Mouse (Mus musculus) lung, embryonic 16.5 days (tissue): ENCODE results near the gene Irf2. TPM values are rescaled to one million over a fixed set of nuclear protein-coding genes. Genes with fewer than 3 reads are reported as not detected.
A peak's percentile ranks its signal among the peaks of the same experiment; 100 is the strongest.

Experiments
- ATAC-seq: fragments of 200-750 bp; cut with Nextera tagmentation; 2 replicates; pipeline ENCODE4 v1.8.0; 2017; ENCODE audit warnings: low read depth, mild to moderate bottlenecking, moderate library complexity
- H3K27ac ChIP-seq: fragments of 300-500 bp; sonication (generic); 2 replicates; pipeline ENCODE4 v1.5.1; 2014; ENCODE audit warnings: mild to moderate bottlenecking, control low read depth, low read length
- H3K27me3 ChIP-seq: fragments of 300-500 bp; sonication (generic); 2 replicates; pipeline ENCODE4 v1.6.1; 2014; ENCODE audit warnings: low read depth, low read length, mixed read lengths; ENCODE audit not compliant: control insufficient read depth, insufficient read depth
- H3K36me3 ChIP-seq: fragments of 300-500 bp; sonication (generic); 2 replicates; pipeline ENCODE4 v1.6.1; 2014; ENCODE audit warnings: low read length; ENCODE audit not compliant: control insufficient read depth, insufficient read depth
- H3K4me1 ChIP-seq: fragments of 300-500 bp; sonication (generic); replicated peaks from 2 replicates; pipeline ENCODE4 v1.6.1; 2014; ENCODE audit warnings: low read length, mixed read lengths; ENCODE audit not compliant: control insufficient read depth, insufficient read depth
- H3K4me2 ChIP-seq: fragments of 300-500 bp; sonication (generic); 2 replicates; pipeline ENCODE4 v1.6.1; 2014; ENCODE audit warnings: low read depth, low read length, control low read depth
- H3K4me3 ChIP-seq: fragments of 300-500 bp; sonication (generic); 2 replicates; pipeline ENCODE4 v1.5.1; 2014; ENCODE audit warnings: mild to moderate bottlenecking, low read length, control low read depth
- H3K9ac ChIP-seq: fragments of 300-500 bp; sonication (generic); 2 replicates; pipeline ENCODE4 v1.6.1; 2014; ENCODE audit warnings: low read length, control low read depth
- H3K9me3 ChIP-seq: fragments of 300-500 bp; sonication (generic); 2 replicates; pipeline ENCODE4 v1.6.1; 2016; ENCODE audit warnings: low read length; ENCODE audit not compliant: control insufficient read depth
- WGBS: fragments of 180-500 bp; shearing (Covaris S2); extraction: QIAGEN DNeasy Blood & Tissue Kit; methylation state at CpG from one replicate; pipeline ENCODE4 v1.1.7; 2014; 5-methylcytosine and 5-hydroxymethylcytosine counted together
- polyA plus RNA-seq: library from polyadenylated mRNA; unstranded; fragments of >200 nt; fragmentation: Nextera tagmentation; extraction: Ambion mirVana; gene quantifications from 2 replicates; pipeline ENCODE4 v1.2.1, GENCODE M21; 2015

Gene Irf2
- polyA plus RNA-seq, 1 experiment from 2014 or later = 38.3 TPM

DNA sequence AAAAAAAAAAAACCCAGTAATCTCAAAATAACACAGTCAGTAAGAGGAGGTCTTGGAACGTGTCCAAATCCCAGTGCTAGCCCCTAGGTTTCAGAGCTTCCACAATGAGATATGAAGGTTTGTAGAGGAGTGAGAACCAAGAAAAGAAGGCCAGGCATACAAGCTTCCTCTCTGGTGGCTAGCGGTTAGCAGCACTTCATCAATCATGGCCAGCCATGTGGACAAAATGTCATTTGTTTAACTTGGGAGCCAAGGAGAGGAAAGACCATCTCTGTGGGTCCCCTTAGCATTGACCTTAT lies 79.4 kb downstream of the Irf2 start:
- peak; percentile 32; the same call in 1 of the 2 replicates for ATAC-seq
- no peaks in the 10 kb centered on the region for H3K9me3 ChIP-seq
- no peak overlapping the region for H3K27ac ChIP-seq
- 25% methylated on average over 2 of the region's 2 CpGs for WGBS
- H3K4me1 ChIP-seq = peaks cover 8% of the 10 kb centered on the region; the same call in 1 of the 2 replicates
- peaks cover 12% of the 10 kb centered on the region; the same call in 1 of the 2 replicates for H3K36me3 ChIP-seq
- no peak overlapping the region for H3K4me3 ChIP-seq
- H3K4me2 ChIP-seq = no peak overlapping the region
- no peaks in the 10 kb centered on the region for H3K27me3 ChIP-seq
- H3K9ac ChIP-seq = no peak overlapping the region

DNA sequence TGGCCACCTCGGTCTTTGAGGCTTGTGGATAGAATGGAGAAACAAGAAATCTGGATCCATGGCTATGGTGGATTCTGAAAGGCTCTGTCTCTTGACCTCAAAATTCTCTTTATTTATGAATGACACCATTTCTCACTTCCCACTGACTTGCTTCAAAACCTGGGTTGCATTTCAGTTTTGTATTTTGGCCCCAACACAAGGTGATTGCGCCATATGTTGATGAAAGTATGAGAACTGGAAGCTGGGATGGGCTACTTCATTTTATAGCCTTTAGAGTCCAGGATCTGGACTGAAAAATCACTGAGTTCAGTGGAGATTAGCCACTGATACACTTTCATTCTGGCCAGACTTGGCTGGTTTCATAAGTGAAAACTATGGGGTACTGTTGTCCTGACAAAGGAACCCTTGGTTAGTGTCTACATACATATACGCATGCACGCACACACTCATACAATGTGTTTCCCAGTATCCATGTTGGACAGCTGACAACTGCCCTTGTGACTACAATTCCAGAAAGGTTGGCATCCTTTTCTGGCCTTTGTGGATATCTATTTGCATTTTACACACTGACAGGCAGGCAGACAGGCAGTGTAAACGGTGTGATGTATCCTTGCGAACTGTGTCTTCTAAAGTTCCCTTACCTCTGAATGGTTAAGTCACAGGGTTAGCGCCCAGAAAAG lies 89.3 kb downstream of the Irf2 start:
- no peak for ATAC-seq
- Histone ChIP-seq H3K4me3 (no peak overlapping the region), H3K9me3 (no peaks in the 10 kb centered on the region), H3K27ac (peak overlapping the region; percentile 8; the same call in 1 of the 2 replicates), H3K9ac (no peak overlapping the region), H3K27me3 (no peaks in the 10 kb centered on the region), H3K36me3 (peaks cover under 1% of the 10 kb centered on the region; the same call in 1 of the 2 replicates), H3K4me2 (no peak overlapping the region), H3K4me1 (peaks cover 12% of the 10 kb centered on the region; the same call in 1 of the 2 replicates)
- whole genome bisulfite sequencing = 85% methylated on average over 7 of the region's 7 CpGs

DNA sequence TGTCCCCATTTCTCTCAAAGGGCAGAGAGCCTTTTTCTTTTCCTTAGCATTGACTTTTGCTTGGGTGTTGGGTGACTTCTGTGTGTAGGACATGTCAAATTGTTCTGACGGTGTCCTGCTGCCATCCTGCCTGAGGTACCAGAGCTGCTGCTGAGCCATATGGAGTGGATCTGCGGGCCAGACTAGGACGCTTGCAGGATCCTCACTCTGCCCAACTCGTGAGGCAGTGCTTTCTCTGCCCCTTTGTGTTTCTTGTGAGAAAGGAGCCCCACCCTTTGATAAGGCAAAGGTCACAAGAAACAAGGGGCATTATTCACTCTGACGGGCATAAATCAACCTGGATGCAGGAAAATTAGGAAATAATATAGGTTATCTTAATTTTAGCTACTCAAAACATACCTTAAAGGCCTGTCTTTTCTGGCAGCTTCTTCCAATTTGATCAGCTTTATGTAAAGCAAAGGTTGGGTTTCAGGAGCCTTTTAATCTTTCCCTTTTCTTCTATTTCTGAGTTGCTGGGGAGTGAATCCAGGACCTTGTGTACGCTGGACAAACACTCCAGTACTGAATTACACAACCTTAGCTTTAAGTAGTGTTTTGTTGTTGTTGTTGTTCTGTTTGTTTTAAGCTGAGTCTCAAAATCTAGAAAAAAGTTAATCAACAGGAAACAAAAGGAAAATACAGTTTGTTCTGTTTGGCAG lies 90.0 kb downstream of the Irf2 start:
- H3K9me3 ChIP-seq = no peaks in the 10 kb centered on the region
- no peak overlapping the region for H3K4me3 ChIP-seq
- no peak overlapping the region for H3K4me2 ChIP-seq
- H3K27me3 ChIP-seq = no peaks in the 10 kb centered on the region
- no peak; the same call in 1 of the 2 replicates for ATAC-seq
- H3K36me3 ChIP-seq = no peaks in the 10 kb centered on the region
- no peak overlapping the region for H3K9ac ChIP-seq
- 54% methylated on average over 6 of the region's 6 CpGs for WGBS
- peaks cover 12% of the 10 kb centered on the region; the same call in 1 of the 2 replicates for H3K4me1 ChIP-seq
- H3K27ac ChIP-seq = peak overlapping the region; percentile 18; the same call in 1 of the 2 replicates

DNA sequence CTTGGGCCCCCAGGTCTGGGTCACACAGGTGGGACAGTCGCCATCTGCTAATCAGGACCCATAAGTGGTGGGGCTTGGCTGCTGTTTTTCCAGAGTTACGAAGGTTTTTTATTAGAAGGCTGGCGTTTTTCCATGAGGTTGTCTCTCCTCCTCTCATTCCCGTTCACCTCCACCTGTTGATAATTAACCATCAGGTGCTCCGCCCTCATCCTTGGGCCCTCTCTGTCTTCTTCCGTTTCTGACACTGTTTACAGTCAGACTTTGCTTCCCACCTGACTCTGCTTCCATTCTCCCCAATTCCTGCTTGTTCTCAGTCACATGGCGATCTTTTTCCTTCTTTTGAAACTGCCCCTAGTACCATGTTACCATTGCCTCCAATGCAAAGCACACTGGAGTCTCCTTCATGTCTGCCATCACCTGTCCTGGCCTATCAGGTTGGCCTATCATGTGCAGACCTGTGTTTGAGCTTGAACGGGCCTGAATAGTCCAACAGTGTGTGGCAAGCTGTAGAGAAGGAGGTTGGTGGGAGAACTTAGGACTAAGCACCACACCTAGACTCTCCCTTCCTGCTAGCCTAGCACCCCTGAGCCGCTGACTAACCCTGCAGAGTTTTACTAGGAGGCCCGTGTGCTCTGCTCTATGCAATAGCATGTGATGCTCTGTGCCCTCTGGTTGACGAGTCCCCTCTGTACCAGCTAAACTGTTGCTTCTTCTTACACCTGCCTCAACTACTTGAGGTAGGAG lies 90.8 kb downstream of the Irf2 start:
- H3K36me3 ChIP-seq = no peaks in the 10 kb centered on the region
- no peak overlapping the region for H3K4me3 ChIP-seq
- H3K27ac ChIP-seq = peak overlapping the region; percentile 55; the same call in 1 of the 2 replicates
- H3K9me3 ChIP-seq = no peaks in the 10 kb centered on the region
- no peak overlapping the region for H3K9ac ChIP-seq
- H3K4me2 ChIP-seq = no peak overlapping the region
- no peaks in the 10 kb centered on the region for H3K27me3 ChIP-seq
- ATAC-seq = peak; percentile 51; the same call in 1 of the 2 replicates
- WGBS = 67% methylated on average over 11 of the region's 11 CpGs
- H3K4me1 ChIP-seq = peaks cover 12% of the 10 kb centered on the region; the same call in 1 of the 2 replicates

DNA sequence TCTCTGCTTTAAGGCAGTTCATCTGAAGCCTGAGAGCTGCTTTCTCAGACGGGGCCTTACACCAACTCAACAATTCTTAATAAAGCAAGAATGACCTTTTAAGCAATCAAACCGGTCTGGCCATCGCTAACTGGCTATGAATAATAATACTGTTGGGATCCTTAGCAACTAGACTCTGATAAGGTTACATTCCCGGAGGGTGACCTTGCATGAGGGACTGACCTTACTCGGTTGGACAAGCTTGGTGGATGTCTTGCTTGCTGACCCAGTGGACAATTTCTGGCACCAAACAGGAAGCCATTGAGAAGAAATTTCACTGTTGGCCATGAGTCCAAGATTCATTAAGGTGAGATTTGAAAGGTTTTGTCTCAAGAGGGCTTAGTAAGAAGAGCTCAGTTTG lies 92.4 kb downstream of the Irf2 start:
- H3K4me2 ChIP-seq = no peak overlapping the region
- H3K4me1 ChIP-seq = peaks cover 12% of the 10 kb centered on the region; the same call in 1 of the 2 replicates
- no peak for ATAC-seq
- H3K36me3 ChIP-seq = no peaks in the 10 kb centered on the region
- H3K9ac ChIP-seq = no peak overlapping the region
- no peaks in the 10 kb centered on the region for H3K27me3 ChIP-seq
- no peak overlapping the region for H3K4me3 ChIP-seq
- no peak overlapping the region for H3K27ac ChIP-seq
- no peaks in the 10 kb centered on the region for H3K9me3 ChIP-seq
- 68% methylated on average over 5 of the region's 5 CpGs for WGBS

DNA sequence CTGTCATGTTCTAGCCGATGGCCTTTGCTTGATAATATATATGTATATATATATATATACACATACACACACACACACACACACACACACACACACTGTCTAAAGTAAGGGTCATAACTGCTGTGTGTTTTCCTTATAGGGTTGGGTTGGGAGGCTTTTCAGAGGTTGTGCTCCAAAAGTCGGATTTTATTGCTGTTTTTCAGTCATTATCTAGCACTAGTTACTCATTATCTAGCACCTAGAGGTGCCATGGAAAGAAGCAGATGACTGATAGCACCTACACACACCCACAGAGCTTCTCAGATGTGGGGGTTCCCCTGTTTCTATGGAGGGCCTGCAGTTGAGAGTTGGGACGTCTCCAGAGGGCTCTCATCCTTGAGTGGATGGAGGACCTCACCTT lies 92.9 kb downstream of the Irf2 start:
- Histone ChIP-seq H3K36me3 (no peaks in the 10 kb centered on the region), H3K4me1 (peaks cover 12% of the 10 kb centered on the region; the same call in 1 of the 2 replicates), H3K4me2 (no peak overlapping the region), H3K27me3 (no peaks in the 10 kb centered on the region), H3K9ac (no peak overlapping the region), H3K9me3 (no peaks in the 10 kb centered on the region), H3K4me3 (no peak overlapping the region), H3K27ac (no peak overlapping the region)
- WGBS = 77% methylated on average over 3 of the region's 3 CpGs
- ATAC-seq = no peak

DNA sequence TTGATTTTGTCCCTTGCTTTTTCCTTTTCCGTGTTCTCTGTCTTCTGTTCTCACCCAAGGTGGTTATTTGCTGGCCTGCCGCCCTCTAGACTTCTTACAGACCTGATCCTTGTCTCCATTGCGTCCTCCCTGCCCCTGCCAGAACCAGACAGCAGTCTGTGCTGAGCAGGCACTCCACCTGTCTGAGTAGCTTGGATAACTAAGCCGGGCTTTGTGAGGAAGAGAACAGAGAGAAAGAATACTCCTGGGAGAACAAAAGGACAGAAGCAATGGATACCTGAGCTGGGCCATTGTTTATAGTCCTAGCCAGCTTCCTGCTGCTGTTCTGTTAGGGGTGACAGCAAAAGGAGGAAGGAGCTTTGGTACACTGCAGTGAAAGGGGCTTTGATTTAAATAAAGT lies 94.2 kb downstream of the Irf2 start:
- H3K4me2 ChIP-seq = no peak overlapping the region
- H3K27ac ChIP-seq = no peak overlapping the region
- no peaks in the 10 kb centered on the region for H3K27me3 ChIP-seq
- H3K4me3 ChIP-seq = no peak overlapping the region
- H3K9me3 ChIP-seq = no peaks in the 10 kb centered on the region
- 54% methylated on average over 4 of the region's 4 CpGs for WGBS
- ATAC-seq = no peak
- H3K9ac ChIP-seq = no peak overlapping the region
- peaks cover 5% of the 10 kb centered on the region; the same call in 1 of the 2 replicates for H3K36me3 ChIP-seq
- peaks cover 8% of the 10 kb centered on the region; the same call in 1 of the 2 replicates for H3K4me1 ChIP-seq

DNA sequence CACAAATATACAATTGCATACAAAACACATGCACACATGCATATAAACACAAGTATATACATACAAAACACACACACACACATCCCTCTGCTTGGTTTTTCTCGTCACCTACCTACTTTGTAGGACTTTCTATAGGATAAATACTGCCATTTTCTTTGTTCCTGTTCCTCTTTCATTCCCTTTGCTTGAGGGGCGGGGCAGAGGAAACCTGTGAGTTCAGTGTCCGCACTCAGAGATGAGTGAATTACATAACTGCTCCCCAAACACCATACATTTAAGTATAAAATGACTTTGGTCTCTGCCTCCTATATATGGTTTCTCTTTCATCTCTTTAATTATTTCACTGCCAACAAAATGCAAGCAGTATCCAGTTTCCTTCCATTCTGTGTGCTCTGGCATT lies 94.9 kb downstream of the Irf2 start:
- Histone ChIP-seq H3K27me3 (no peaks in the 10 kb centered on the region), H3K4me1 (peaks cover 1% of the 10 kb centered on the region; the same call in 1 of the 2 replicates), H3K9ac (no peak overlapping the region), H3K36me3 (peaks cover 11% of the 10 kb centered on the region), H3K4me3 (no peak overlapping the region), H3K27ac (no peak overlapping the region), H3K4me2 (no peak overlapping the region), H3K9me3 (no peaks in the 10 kb centered on the region)
- ATAC-seq = no peak
- 85% methylated on average over 3 of the region's 3 CpGs for WGBS
